Mouse (Mus musculus): Measurements from ENCODE around the gene Il18.

DNA sequence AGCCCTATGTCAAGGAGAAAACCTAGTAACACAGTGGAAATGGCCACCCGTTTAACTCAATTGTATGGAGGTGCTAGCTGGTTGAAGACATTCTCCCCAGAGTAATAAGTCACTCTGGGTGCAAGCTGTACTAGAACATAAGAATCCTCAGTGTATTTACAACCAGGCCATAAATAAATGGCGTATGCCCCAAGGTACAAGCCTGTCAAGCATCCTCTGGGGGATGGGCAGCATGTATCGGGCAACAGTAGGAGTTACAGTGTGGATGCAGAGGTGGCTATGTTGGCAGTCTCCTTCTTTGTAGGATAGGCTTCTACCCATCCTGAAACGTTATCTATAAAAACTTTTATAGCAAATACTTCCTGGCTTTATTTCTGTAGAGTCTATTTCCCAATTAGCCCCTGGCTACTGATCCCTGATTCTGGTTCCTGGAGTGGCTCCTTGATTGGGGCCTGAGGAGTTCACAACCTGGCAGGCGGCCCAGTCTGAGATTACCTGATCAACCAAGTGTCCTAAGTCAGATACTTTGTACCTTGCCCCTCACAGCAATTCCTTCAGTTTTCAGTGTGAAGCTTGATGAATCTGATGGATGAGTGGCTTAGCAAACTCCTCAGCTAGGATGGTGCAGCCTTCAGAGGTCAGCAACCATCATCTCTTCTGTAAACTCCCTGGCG, 30.7 kb downstream of the Il18 start:
- TF ChIP-seq E2F4 (IDR thresholded peaks at IDR 0.05; ENCODE audit: insufficient read depth) (no peak), POLR2A (IDR thresholded peaks at IDR 0.05; ENCODE audit: insufficient read length, low read depth) (no peak), MYOD1 (IDR thresholded peaks at IDR 0.05; ENCODE audit: control insufficient read depth in 1 of 3, insufficient read length in 2 of 3, low read depth in 2 of 3) (no peak), REST (IDR thresholded peaks at IDR 0.05; ENCODE audit: insufficient read depth, insufficient read length) (no peak), MAX (IDR thresholded peaks at IDR 0.05; ENCODE audit: low read depth) (no peak), USF1 (IDR thresholded peaks at IDR 0.05; ENCODE audit: low read depth) (no peak), POLR2AphosphoS2 (IDR thresholded peaks at IDR 0.05; ENCODE audit: insufficient read length, low read depth) (no peak), TCF12 (IDR thresholded peaks at IDR 0.05; ENCODE audit: insufficient read depth, poor library complexity, severe bottlenecking) (no peak), TCF3 (IDR thresholded peaks at IDR 0.05; ENCODE audit: insufficient read length, low read depth) (no peak), MYOG (IDR thresholded peaks at IDR 0.05; ENCODE audit: control insufficient read depth in 1 of 3, insufficient read depth in 1 of 3, insufficient read length in 2 of 3, low read depth in 2 of 3) (no peak), SRF (IDR thresholded peaks at IDR 0.05; ENCODE audit: control insufficient read depth, insufficient read length, low read depth) (no peak)

All from myocyte (in vitro differentiated cells).